Mouse (Mus musculus) telencephalon, adult 2 months (tissue): ENCODE measurements at regions not wholly inside any gene's neighbourhood (a gene's known extent, or its start where the extent isn't known, plus 50 kb on each side); places are given as distances from the start of the nearest gene placed in this dataset.

Experiments used
- DNase-seq: peaks from one replicate; pipeline ENCODE4 v3.0.0-alpha.2; 2011; ENCODE audit warnings: low read depth, low spot score

DNA sequence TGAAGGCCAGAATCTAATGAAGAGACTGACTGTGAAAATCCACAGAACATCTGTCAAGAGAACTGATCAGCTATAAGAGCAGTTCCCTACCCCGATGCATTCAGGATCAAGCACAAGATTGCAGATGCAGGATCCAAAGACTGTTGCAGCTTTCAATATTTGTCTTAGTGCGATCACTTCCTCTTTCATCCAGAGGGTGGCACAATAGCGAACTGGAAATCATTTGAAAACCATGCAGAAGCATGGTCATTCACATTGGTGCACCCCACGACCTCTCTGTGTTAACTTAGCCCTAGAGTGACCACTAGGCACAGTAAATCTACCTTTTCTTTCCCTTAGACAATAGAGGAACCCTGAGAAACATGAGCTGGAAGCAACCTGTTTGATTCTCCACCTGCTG is 55.8 kb upstream of the Pak3 start:
- DNase-seq, result peak; percentile 2

DNA sequence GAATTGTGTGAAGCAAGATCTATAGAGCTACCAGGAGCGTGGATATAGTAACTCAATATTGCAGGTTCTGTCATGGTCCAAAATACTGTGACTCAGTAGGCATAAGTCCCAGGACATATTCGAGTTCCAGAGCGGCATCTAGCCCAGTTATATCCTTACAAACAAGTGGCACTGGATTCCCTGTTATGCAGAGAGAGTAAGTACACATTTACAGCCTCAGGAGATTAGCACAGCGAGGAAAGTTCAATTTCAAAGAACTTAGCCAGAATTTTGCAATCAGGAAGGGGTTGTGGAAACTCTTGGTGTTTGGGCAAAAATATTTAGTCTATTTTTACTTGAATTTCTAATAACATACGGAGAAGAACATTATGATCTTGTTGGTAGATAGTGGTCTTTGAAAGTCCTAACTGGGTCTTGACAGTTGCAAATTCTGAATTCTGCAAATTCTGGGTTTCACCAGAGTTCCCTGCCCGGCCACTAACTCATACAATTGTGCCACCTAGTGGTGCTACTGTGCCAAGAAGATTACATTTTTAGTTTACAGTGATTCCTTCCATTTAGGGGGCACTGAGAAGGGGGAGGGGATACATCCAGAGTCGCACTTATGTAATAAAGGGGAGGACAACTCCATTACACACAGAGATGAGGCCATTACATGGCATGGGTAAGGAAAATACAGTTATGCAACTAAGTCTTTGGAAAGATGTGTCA is 54.7 kb upstream of the Chrdl1 start:
- DNase-seq, result no peak

DNA sequence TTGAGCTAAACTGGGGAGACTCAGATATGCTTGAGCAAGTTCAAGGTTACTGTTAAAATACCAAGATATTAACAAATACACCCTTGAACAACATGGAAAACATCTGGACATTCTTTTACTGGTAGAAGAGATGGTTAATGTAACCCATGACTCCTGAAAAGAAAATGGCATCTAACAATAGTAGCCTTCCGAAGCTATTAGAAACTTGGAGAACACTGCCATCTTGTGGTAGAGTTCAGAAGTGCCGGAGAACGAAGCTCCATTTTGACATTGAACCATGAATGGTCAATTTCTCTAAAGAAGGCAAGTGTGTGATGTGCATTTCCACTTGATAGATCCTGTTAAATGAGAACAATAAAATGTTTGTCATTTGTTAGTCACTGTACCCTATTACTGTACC is 50.5 kb upstream of the Chrdl1 start:
- DNase-seq, result peak; percentile 9
